ENCODE assay signal across 22 mouse cellular contexts in genomic region chr4:104875832-104876231, GRCm38 (mm10). TPM values are rescaled to one million over a fixed set of nuclear protein-coding genes. Genes with fewer than 3 reads are reported as not detected.
"Had no signal": no experiment of that assay in that cellular context is flagged by ENCODE, and none has a peak within 500 bp of the region (broad histone marks: within the 10 kb centered on the region; RNA-seq: fewer than 3 reads in every experiment).

No protein-coding gene starts in this region.

- H3K4me3 ChIP-seq: limb, embryonic 13.5 days; midbrain, embryonic 15.5 days; neural tube, embryonic 15.5 days had no signal

- ATAC-seq: lung, postnatal 0 days; midbrain, embryonic 15.5 days had no signal

- H3K4me2 ChIP-seq: limb, embryonic 13.5 days; midbrain, embryonic 15.5 days; neural tube, embryonic 15.5 days had no signal

- H3K27ac ChIP-seq: limb, embryonic 13.5 days; midbrain, embryonic 15.5 days; neural tube, embryonic 15.5 days had no signal

- H3K9me3 ChIP-seq: limb, embryonic 13.5 days; midbrain, embryonic 15.5 days; neural tube, embryonic 15.5 days had no signal

- H3K27me3 ChIP-seq: limb, embryonic 13.5 days; midbrain, embryonic 15.5 days; neural tube, embryonic 15.5 days had no signal

- H3K4me1 ChIP-seq: limb, embryonic 13.5 days; midbrain, embryonic 15.5 days; neural tube, embryonic 15.5 days had no signal

- H3K36me3 ChIP-seq: limb, embryonic 13.5 days; midbrain, embryonic 15.5 days; neural tube, embryonic 15.5 days had no signal

- H3K9ac ChIP-seq: limb, embryonic 13.5 days; midbrain, embryonic 15.5 days; neural tube, embryonic 15.5 days had no signal

- DNase-seq: kidney, adult 18-20 months; kidney, postnatal 25 days; left cerebral cortex, postnatal 4 days; lung, adult 2 months; lung, postnatal 36 days; right cerebral cortex, adult 18-20 months; right cerebral cortex, postnatal 25 days; thymus, postnatal 4 days had no signal

RNA-seq across cellular contexts. Expression of gene C8a, which starts 0.4 kb away (rescaled TPM):
- total RNA-seq: layer of hippocampus, postnatal 14 days; left cerebral cortex, adult 18-20 months; left cerebral cortex, postnatal 4 days; megakaryocyte progenitor cell, adult 5-6 weeks had no signal
- polyA plus RNA-seq: limb, embryonic 13.5 days; lung, adult 2 months; lung, postnatal 0 days; midbrain, embryonic 15.5 days; neural tube, embryonic 11.5 days; thymus, postnatal 0 days had no signal

RNA-seq across cellular contexts. Expression of gene Gm17662, which starts 18.7 kb away (rescaled TPM):
- total RNA-seq: layer of hippocampus, postnatal 14 days; left cerebral cortex, adult 18-20 months; left cerebral cortex, postnatal 10 days; left cerebral cortex, postnatal 4 days; megakaryocyte progenitor cell, adult 5-6 weeks had no signal
- polyA plus RNA-seq: intestine, embryonic 14.5 days; kidney, embryonic 16.5 days; limb, embryonic 13.5 days; lung, adult 2 months; lung, postnatal 0 days; midbrain, embryonic 15.5 days; neural tube, embryonic 11.5 days; neural tube, embryonic 15.5 days; small intestine, adult 2 months; stomach, embryonic 16.5 days; thymus, postnatal 0 days had no signal

RNA-seq across cellular contexts. Expression of gene Fyb2, which starts 37.4 kb away (rescaled TPM):
- total RNA-seq: megakaryocyte progenitor cell, adult 5-6 weeks had no signal
- polyA plus RNA-seq: intestine, embryonic 14.5 days; neural tube, embryonic 11.5 days had no signal
